Mouse (Mus musculus): ENCODE results near the gene Klk11. TPM values are rescaled to one million over a fixed set of nuclear protein-coding genes. Genes with fewer than 3 reads are reported as not detected.

The Klk11 gene
- not detected for total RNA-seq (2021)
- long read RNA-seq, experiment 1 = 0 reads
- long read RNA-seq, experiment 2 = 0 reads

DNA sequence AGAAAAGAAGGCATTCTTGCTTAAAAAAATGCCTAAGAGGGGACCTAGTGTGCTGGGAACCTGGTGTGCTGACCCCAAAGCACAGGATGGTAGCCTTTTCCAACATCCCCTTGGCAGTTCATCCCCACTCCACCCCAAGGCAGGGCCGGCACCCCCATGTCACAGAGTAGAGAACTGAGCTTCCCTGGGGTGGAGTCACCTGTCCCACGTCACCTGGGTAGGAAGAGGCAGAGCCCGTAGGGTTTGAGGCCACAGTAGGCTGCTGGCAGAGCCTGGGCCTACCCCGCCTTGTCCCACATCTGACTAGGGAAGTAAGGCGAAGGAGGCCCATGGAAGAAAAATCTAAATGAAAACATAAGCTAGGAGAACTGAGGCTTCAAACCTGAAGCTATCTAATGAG is at the start of gene Klk11:
TSS of gene Klk11 (plus strand) at position 241 of the 400 bp plus-strand sequence.
- no peak for DNase-seq (ENCODE audit: low spot score in 2 of 2)

DNA sequence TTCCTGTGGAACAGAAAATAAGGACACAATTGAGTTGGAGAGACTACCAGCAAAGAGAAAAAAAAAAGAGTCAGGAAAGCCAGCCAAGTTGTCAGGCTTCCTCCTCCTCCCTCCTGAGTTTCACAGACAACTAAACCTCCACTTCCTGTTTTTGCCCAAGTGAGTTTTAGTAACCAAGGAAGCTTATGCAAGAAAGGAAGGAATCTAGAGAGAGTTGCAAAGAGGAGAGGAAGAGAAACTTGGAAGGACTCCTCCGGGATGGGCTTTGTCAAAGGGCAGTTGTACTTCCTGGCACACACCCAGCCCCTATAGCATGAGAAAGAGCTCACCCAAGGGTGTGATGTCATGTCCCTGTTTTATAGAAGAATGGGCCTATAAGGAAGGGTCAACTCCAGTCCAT is 26.6 kb upstream of the Klk11 start:
- DNase-seq (ENCODE audit: low spot score in 2 of 2) = peak in 1 of 2 experiments; percentile 16

GRCm38 (mm10) chr7:43752806-43753205 is 21.6 kb upstream of the Klk11 start:
- DNase-seq (ENCODE audit: low spot score in 2 of 2) = no peak

- no peak for DNase-seq (ENCODE audit: low spot score in 2 of 2)
These were observed 7.9 kb upstream of the Klk11 start for GRCm38 (mm10) chr7:43766484-43766883.

GRCm38 (mm10) chr7:43768597-43768996 is 5.8 kb upstream of the Klk11 start, which contains the start of gene Klk12:
Gene Klk12 (plus strand): TSS chr7:43768897.
- no peak for DNase-seq (ENCODE audit: low spot score in 2 of 2)

GRCm38 (mm10) chr7:43769636-43770035 is 4.8 kb upstream of the Klk11 start:
- no peak for DNase-seq (ENCODE audit: low spot score in 2 of 2)

DNA sequence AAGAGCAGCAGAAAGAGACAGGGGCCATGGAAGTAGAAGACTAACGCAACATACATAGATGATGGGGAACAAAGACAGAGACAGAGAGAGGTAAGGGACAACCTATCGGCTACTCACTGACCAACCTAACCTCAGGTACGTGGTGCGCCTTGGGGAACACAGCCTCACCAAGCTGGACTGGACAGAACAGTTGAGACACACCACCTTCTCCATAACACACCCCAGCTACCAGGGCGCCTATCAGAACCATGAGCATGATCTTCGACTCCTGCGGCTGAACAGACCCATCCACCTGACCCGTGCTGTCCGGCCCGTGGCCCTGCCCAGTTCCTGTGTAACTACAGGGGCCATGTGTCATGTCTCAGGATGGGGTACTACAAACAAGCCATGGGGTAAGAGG is 3.7 kb upstream of the Klk11 start:
- no peak for DNase-seq (ENCODE audit: low spot score in 2 of 2)

- DNase-seq (ENCODE audit: low spot score in 2 of 2) = no peak
These were observed 2.5 kb upstream of the Klk11 start for GRCm38 (mm10) chr7:43771916-43772315.

DNA sequence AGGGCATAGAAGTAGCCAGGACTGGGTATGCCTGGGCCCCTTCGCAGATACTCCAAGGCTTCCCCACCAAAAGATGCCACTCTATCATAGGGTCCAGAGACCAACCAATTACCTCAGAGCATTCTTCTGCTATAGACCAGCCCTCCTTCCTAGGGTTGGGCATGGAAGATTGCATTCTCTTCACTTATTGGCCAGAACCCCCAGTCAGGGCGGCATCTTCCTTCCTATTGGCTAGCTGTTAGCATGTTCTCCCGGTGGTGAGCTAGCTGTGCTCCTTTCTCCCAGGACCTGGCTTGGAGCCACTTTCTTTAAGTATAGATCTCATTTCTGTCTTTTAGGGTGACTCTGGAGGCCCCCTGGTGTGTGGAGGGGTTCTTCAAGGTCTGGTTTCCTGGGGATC is 1.5 kb upstream of the Klk11 start:
- DNase-seq (ENCODE audit: low spot score in 2 of 2) = no peak

GRCm38 (mm10) chr7:43774802-43775201 is 398 bp downstream of the Klk11 start:
- DNase-seq (ENCODE audit: low spot score in 2 of 2) = no peak

DNA sequence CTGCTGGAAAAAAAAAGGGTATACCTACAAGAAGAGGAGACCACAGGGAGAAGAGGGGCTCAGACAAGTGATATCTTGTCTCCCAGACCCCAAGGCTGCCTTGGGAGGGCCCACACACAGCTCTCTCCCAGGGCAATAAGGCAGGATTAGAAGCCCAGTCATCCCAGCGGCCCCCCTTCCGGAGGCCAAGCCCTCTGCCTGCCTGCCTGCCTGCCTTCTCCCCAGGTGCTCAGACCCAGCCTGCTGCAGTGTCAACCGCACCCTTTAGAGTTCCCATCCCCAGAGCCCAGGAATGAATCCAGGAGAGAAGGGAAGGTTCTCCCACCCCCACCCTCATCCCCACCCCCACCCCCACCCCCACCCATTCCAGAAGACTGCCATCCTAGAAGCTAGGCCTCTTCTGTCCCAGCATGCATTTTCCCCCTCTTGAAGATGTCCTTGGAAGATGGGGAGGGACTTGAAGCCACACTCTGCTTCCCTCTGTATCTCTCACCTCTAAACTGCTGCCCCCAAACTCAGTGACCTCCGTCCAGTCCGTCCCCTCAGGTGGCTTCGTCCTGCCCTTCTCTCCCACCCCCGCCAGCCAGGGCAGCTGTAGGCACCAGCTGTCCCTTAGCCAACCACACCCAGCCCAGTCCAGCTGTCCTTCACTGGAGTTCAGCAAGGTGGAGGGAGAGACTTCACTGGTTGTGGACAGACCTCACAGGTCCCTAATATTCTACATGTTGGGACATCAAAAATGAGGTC is 1.1 kb downstream of the Klk11 start:
- DNase-seq (ENCODE audit: low spot score in 2 of 2) = no peak

DNA sequence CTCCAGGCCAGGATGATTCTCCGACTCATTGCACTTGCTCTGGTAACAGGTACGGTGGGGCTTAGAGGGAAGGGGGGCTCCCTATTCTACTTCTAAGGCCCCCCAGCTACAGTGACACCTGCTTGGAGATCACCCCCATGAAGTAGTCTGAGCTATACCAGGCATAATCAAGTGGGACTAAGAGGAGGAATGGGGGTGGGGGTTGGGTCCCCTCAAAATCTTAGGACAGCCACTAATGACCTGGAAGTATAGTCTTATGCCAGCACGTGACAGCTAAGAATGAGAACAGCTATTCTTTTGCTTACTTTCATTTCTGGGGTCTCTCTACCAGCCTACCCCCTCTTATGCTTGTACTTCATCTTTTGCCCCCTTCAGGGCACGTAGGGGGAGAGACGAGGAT is 2.1 kb downstream of the Klk11 start:
- DNase-seq (ENCODE audit: low spot score in 2 of 2) = no peak

DNA sequence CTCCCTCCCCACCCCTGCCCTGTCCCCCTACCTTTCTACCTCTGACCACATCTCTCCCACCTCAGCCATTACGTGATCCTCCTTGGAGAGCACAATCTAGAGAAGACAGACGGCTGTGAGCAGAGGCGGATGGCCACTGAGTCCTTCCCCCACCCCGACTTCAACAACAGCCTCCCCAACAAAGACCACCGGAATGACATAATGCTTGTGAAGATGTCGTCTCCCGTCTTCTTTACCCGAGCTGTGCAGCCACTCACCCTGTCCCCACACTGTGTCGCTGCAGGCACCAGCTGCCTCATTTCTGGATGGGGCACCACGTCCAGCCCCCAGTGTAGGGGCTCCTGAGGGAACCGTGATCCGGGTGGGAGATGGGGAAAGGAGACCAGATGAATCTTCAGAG is 3.0 kb downstream of the Klk11 start:
- DNase-seq (ENCODE audit: low spot score in 2 of 2) = no peak

DNA sequence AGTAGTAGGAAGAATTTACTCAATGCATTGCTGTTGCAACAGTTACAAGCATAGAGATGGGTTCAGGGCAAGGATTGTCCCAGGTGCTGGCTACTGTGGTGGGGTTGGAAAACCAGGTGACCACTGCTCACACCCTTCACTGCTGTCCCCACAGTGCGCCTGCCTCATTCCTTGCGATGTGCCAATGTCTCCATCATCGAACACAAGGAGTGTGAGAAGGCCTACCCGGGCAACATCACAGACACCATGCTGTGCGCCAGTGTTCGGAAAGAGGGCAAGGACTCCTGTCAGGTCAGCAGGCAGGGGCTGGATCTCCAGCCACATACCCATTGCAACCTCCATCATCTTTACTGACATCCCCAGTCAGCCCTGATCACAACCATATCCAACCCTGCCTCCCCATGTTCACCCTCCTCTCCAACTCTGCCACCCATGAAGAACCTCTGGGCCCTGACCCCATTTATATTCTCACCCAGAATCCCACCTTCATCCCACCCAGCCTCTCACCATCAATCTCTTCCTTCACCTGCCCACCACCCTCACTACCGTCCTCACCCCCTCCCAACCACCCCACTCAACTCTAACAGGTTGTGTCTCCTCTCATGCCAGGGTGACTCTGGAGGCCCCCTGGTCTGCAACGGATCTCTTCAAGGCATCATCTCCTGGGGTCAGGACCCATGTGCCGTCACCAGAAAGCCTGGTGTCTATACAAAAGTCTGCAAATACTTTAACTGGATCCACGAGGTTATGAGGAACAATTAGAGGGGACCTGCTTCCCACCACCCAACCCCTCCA is 4.0 kb downstream of the Klk11 start:
- DNase-seq (ENCODE audit: low spot score in 2 of 2) = no peak

- no peak for DNase-seq (ENCODE audit: low spot score in 2 of 2)
These were observed 5.8 kb downstream of the Klk11 start for GRCm38 (mm10) chr7:43780241-43780640.

DNA sequence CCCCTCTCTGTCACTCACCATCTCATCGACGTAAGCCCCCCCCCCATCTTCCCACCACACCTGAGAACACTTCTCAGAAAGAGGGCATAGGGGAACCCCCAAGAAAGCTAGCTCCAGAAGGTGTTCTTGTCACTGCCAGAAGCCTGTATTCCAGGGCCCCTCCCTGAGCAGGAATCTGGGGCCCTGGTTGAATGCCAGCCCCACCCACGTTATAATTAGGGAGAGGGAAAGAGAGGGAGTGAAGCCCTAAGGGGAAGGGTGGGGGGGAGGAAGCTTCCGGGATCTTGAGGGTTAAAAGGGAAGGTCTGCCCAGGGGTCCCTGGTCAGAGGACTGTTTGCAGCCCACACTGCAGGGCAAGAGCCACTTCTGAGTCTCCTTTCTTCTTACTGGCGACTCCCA is 6.3 kb downstream of the Klk11 start, which contains the start of gene Klk10:
TSS of gene Klk10 (plus strand) at position 290 of the 400 bp plus-strand sequence.
- DNase-seq (ENCODE audit: low spot score in 2 of 2) = no peak

- DNase-seq (ENCODE audit: low spot score in 2 of 2) = no peak
These were observed 7.1 kb downstream of the Klk11 start for GRCm38 (mm10) chr7:43781541-43781940.

- peak; percentile 63 to 75 for DNase-seq (ENCODE audit: low spot score in 2 of 2)
These were observed 8.2 kb downstream of the Klk11 start for GRCm38 (mm10) chr7:43782275-43783265.

DNA sequence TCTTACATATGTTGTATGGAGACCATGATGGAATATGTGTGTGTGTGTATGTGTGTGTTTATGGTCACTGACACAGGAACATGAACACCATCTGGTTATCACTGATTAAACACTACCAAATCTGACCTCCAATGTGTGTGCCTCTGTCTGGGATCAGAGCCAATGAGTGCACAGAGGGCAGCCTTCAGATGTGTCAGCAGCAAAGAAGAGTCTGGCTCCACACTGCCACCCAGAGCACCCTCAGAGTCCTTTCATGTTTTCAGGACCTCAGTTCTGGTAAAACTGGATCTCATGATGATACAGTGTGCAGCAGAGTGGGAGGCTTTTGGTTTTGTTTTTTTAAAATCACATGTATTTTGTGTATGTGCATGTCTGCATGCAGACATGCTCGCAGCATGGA is 10.9 kb downstream of the Klk11 start:
- no peak for DNase-seq (ENCODE audit: low spot score in 2 of 2)

- no peak for DNase-seq (ENCODE audit: low spot score in 2 of 2)
These were observed 13.7 kb downstream of the Klk11 start for GRCm38 (mm10) chr7:43788096-43788495.

- DNase-seq (ENCODE audit: low spot score in 2 of 2) = no peak
These were observed 14.9 kb downstream of the Klk11 start for GRCm38 (mm10) chr7:43789295-43789694.
